Mouse (Mus musculus) thymus, adult 2 months (tissue): ENCODE data around the gene Ift140.

Source experiments
- CTCF ChIP-seq: fragments of 200-500 bp; IDR thresholded peaks from 2 replicates; pipeline ENCODE4 v1.5.1; 2012; ENCODE audit warnings: mild to moderate bottlenecking, control low read depth, low read length, moderate library complexity, borderline replicate concordance; ENCODE audit not compliant: control insufficient read depth, poor library complexity, insufficient read depth; ENCODE audit errors: extremely low read depth
- POLR2A ChIP-seq: fragments of 200-500 bp; IDR thresholded peaks from 2 replicates; pipeline ENCODE4 v1.6.1; 2012; ENCODE audit warnings: mild to moderate bottlenecking, low read length, control low read depth, moderate library complexity; ENCODE audit not compliant: control insufficient read depth, poor library complexity, insufficient read depth; ENCODE audit errors: extremely low read depth

- TF ChIP-seq POLR2A, result no peak
- no peak for TF ChIP-seq CTCF
Measured at GRCm38 (mm10) chr17:25096221-25096620, 80.3 kb downstream of the Ift140 start.
